Mouse (Mus musculus) midbrain, embryonic 15.5 days (tissue): Measurements from ENCODE around the gene Cldn19. TPM values are rescaled to one million over a fixed set of nuclear protein-coding genes. Genes with fewer than 3 reads are reported as not detected.
"Not testable (repeated sequence)": the region's sequence is repeated elsewhere in the genome, so short reads cannot be mapped to it uniquely, and the experiment has no call there.

ENCODE experiments used
- ATAC-seq: fragments of 200-750 bp; cut with Nextera tagmentation; replicated peaks from 2 replicates; pipeline ENCODE4 v1.8.0; 2017; ENCODE audit warnings: moderate TSS enrichment
- H3K27ac ChIP-seq: fragments of 300-500 bp; sonication (generic); 2 replicates; pipeline ENCODE4 v1.5.1; 2015; ENCODE audit warnings: mild to moderate bottlenecking, inconsistent platforms
- H3K27me3 ChIP-seq: fragments of 300-500 bp; sonication (generic); replicated peaks from 2 replicates; pipeline ENCODE4 v1.6.1; 2015; ENCODE audit warnings: inconsistent platforms
- H3K36me3 ChIP-seq: fragments of 300-500 bp; sonication (generic); replicated peaks from 2 replicates; pipeline ENCODE4 v1.6.1; 2015; ENCODE audit warnings: inconsistent platforms
- H3K4me1 ChIP-seq: fragments of 300-500 bp; sonication (generic); 2 replicates; pipeline ENCODE4 v1.6.1; 2015; ENCODE audit warnings: inconsistent platforms
- H3K4me2 ChIP-seq: fragments of 300-500 bp; sonication (generic); 2 replicates; pipeline ENCODE4 v1.6.1; 2015; ENCODE audit warnings: inconsistent platforms, mild to moderate bottlenecking, moderate library complexity
- H3K4me3 ChIP-seq: fragments of 300-500 bp; sonication (generic); 2 replicates; pipeline ENCODE4 v1.5.1; 2015; ENCODE audit warnings: mild to moderate bottlenecking, inconsistent platforms
- H3K9ac ChIP-seq: fragments of 300-500 bp; sonication (generic); 2 replicates; pipeline ENCODE4 v1.6.1; 2015; ENCODE audit warnings: mild to moderate bottlenecking, inconsistent platforms
- H3K9me3 ChIP-seq: fragments of 300-500 bp; sonication (generic); 2 replicates; pipeline ENCODE4 v1.6.1; 2016; ENCODE audit warnings: inconsistent platforms
- WGBS: fragments of 180-500 bp; shearing (Covaris S2); methylation state at CpG from one replicate; pipeline ENCODE4 v1.1.7; 2015; ENCODE audit warnings: mixed read lengths; 5-methylcytosine and 5-hydroxymethylcytosine counted together
- polyA plus RNA-seq: library from polyadenylated mRNA; unstranded; fragments of >200 nt; fragmentation: Nextera tagmentation; extraction: Ambion mirVana; gene quantifications from 2 replicates; pipeline ENCODE4 v1.2.1, GENCODE M21; 2015

Cldn19 gene
- polyA plus RNA-seq, 1 experiment from 2014 or later = 0.89 TPM

DNA sequence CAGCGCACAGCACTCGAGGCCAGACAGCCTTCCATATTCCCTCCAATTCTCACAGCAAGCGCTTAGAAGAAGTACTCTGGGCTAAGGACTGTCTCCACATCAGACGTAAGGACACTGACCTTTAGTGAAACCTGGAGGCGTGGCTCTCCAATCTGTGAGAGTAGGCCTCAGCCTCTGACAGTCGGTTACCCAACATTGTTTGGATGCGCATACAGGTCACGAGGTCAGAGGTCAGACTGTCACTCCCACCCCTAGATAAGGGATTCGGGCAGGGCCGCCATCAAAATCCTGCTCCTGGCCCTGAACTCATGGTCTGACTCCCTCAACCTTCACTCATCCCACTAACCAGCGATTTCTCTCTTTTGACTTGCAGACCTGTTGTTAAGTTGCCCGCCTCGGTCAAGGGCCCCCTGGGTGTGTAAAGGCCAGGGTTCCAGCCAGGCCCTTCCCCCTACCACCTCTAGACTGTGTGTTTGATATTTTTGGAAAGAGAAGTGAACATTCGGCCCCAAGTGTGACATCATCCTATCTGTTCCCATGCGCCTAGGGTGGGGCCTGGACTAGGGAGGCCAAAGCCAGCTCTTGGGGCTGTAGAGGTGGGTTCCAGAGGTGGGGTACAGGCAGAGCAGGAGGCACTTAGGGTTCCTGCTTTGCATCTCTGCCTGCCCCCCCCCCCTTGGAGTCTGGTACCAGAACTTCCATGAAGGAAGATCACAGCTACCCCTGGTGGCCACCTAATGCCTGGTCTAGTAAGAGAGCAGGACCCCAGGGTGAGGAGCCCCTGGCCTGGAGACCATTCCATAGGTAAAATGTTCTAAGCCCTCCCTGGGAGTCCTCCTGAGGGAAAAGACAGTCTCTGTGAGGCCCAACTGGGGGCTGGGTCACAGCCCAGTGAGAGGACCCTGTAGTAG is 4.4 kb downstream of the Cldn19 start:
- H3K27ac ChIP-seq = no peak overlapping the region
- 84% methylated on average over 15 of the region's 15 CpGs for WGBS
- peaks cover under 1% of the 10 kb centered on the region for H3K4me1 ChIP-seq
- H3K9me3 ChIP-seq = no peaks in the 10 kb centered on the region
- H3K4me3 ChIP-seq = no peak overlapping the region
- no peak overlapping the region for H3K9ac ChIP-seq
- no peaks in the 10 kb centered on the region for H3K27me3 ChIP-seq
- peak; percentile 39; the same call in 1 of the 2 replicates for ATAC-seq
- no peak overlapping the region for H3K4me2 ChIP-seq
- H3K36me3 ChIP-seq = no peaks in the 10 kb centered on the region

DNA sequence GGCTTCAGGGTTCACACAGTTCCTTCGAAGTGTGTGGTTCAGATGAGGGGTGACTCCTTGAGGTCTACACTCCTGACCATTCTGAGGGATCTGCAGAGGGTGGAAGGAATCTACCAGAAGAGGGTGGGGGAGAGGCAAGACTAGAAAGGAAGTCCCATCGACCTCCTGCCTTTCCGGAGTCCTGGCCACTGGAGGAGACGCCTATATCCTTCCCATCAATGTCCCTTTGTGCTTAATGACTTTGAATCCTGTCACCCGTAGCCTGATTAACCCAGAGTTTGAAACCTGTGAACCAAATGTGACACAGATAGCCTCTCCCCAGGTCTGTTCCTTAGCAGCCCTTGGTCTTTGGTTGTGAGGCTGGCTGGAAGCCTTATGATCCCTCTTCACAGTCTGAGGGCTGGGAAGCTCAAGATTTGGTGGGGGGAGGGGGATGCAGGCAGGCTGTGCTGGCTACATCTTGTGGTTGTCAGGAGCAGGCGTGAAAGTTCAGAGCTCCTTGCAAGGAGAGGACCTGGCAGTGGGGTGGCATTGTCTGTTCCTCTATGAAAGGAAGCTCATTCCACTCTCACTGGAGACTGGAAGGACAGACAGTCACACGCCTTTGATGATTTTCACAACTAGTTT is 6.0 kb downstream of the Cldn19 start:
- H3K4me3 ChIP-seq = no peak overlapping the region
- H3K4me1 ChIP-seq = no peaks in the 10 kb centered on the region
- no peaks in the 10 kb centered on the region for H3K36me3 ChIP-seq
- H3K27ac ChIP-seq = no peak overlapping the region
- no peaks in the 10 kb centered on the region for H3K27me3 ChIP-seq
- no peak overlapping the region for H3K9ac ChIP-seq
- no peaks in the 10 kb centered on the region for H3K9me3 ChIP-seq
- no peak for ATAC-seq
- 62% methylated on average over 7 of the region's 7 CpGs for WGBS
- no peak overlapping the region for H3K4me2 ChIP-seq

DNA sequence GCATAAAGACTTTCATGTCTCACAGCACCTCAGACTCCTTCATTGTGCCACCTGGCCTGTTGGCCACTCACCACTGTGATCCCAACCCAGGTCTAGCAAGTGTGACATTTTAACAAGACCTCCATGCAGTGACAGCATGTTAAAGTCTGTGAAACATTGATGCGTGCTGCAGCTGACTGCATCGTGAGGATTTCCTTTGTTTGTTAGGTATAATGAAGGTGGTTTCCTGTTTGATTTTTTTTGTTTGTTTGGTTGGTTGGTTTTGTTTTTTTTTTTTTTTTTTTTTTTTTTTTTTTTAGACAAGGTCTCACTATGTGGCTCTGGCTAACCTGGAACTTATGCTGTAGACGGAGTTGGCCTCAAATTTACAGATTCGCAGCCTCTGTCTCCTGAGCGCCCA is 7.3 kb downstream of the Cldn19 start:
- Histone ChIP-seq H3K9me3 (no peaks in the 10 kb centered on the region), H3K36me3 (no peaks in the 10 kb centered on the region), H3K9ac (no peak overlapping the region), H3K4me3 (no peak overlapping the region), H3K4me2 (no peak overlapping the region), H3K27me3 (no peaks in the 10 kb centered on the region), H3K4me1 (no peaks in the 10 kb centered on the region), H3K27ac (no peak overlapping the region)
- no peak for ATAC-seq
- 94% methylated on average over 5 of the region's 5 CpGs for WGBS

DNA sequence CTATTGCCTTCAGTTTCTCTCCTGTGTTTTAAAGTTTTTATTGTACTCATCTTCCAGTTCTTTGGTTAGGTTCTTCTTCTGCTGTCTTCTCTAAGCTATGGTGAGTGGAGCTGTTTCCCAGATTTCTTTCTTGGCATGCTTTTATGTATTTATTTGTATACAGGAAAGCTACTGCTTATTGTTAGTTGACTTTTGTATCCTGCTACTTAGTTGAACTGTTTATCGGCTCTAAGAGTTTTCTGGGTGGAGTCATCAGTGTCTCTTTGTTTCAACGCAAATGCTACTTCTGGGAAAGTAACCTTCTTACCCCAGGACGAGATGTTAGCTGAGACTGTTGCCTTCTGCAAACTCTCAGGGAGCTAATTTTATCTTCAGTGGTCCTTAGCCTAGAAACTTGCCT is 8.2 kb downstream of the Cldn19 start:
- H3K4me1 ChIP-seq = no peaks in the 10 kb centered on the region
- no peak overlapping the region for H3K9ac ChIP-seq
- WGBS = 77% methylated on average over 3 of the region's 3 CpGs
- H3K36me3 ChIP-seq = no peaks in the 10 kb centered on the region
- H3K27ac ChIP-seq = no peak overlapping the region
- no peak overlapping the region for H3K4me3 ChIP-seq
- no peak overlapping the region for H3K4me2 ChIP-seq
- ATAC-seq = no peak
- no peaks in the 10 kb centered on the region for H3K9me3 ChIP-seq
- H3K27me3 ChIP-seq = no peaks in the 10 kb centered on the region

DNA sequence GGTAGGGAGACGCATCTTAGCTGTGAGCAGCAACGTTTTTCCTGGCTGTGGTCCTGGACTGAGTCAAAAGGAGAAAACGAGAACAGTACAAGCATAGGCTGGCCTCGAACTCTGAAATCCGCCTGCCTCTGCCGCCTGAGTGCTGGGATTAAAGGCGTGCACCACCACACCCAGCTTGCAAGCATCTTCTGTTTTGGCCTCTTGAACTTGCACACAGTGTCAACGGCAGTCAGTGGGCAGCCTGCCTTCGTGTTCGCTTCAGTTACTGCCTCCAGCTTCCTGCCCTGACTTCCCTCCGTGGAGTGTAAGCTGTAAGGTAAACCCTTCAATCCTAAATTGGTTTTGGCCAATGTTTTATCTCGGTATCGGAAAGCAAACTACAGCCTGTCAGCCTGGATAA is 11.4 kb downstream of the Cldn19 start:
- Histone ChIP-seq H3K9ac (no peak overlapping the region), H3K9me3 (no peaks in the 10 kb centered on the region), H3K36me3 (peaks cover 10% of the 10 kb centered on the region), H3K27ac (no peak overlapping the region), H3K4me2 (no peak overlapping the region), H3K4me3 (no peak overlapping the region), H3K27me3 (no peaks in the 10 kb centered on the region), H3K4me1 (no peaks in the 10 kb centered on the region)
- WGBS = 78% methylated on average over 13 of the region's 13 CpGs
- ATAC-seq = no peak

DNA sequence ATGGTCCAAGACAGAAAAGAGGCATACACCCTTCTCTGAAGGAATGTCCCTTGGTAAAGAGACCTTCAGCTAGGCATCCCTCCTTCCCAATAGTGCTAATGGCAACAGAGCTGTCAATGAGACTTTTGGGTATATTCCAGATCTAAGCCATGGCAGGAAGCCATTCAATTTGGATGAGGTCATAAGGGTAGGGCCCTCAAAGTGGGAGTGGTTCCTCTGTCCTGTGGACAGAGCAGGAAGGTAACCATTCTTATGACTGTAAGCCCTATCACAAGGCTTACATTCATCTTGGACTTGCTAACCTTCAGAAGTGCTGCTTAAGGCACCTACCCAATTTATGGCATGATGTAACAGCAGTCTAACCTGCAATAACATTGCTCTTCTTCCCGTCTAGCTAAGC is 19.4 kb downstream of the Cldn19 start:
- no peak overlapping the region for H3K9ac ChIP-seq
- no peak for ATAC-seq
- H3K27me3 ChIP-seq = no peaks in the 10 kb centered on the region
- 94% methylated on average over 1 of the region's 1 CpGs for WGBS
- no peak overlapping the region for H3K27ac ChIP-seq
- H3K36me3 ChIP-seq = peaks cover 50% of the 10 kb centered on the region
- no peak overlapping the region for H3K4me3 ChIP-seq
- no peaks in the 10 kb centered on the region for H3K9me3 ChIP-seq
- H3K4me1 ChIP-seq = no peaks in the 10 kb centered on the region
- H3K4me2 ChIP-seq = no peak overlapping the region

DNA sequence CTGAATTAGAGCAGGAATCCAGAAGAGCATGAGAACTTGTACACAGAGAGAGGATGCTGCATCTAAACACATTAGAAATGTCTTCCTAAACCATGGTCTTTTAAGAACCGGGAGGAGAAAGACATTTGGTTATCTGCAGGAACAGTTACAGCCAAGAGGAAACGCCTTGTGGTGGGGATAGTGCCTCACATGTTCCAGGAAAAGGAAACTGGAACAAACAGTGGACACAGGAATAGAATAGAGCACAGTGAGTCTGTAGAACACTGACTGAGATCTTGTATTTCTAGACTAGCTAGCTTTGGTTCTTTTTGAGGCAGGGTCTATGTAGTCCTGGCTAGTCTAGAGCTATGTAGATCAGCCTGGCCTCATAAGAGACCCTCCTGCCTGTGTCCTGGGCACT is 20.0 kb downstream of the Cldn19 start:
- H3K4me3 ChIP-seq = no peak overlapping the region
- peaks cover 53% of the 10 kb centered on the region for H3K36me3 ChIP-seq
- no peak overlapping the region for H3K27ac ChIP-seq
- WGBS = 95% methylated on average over 2 of the region's 2 CpGs
- no peak overlapping the region for H3K4me2 ChIP-seq
- no peaks in the 10 kb centered on the region for H3K27me3 ChIP-seq
- ATAC-seq = no peak
- no peaks in the 10 kb centered on the region for H3K4me1 ChIP-seq
- H3K9me3 ChIP-seq = no peaks in the 10 kb centered on the region
- H3K9ac ChIP-seq = no peak overlapping the region

DNA sequence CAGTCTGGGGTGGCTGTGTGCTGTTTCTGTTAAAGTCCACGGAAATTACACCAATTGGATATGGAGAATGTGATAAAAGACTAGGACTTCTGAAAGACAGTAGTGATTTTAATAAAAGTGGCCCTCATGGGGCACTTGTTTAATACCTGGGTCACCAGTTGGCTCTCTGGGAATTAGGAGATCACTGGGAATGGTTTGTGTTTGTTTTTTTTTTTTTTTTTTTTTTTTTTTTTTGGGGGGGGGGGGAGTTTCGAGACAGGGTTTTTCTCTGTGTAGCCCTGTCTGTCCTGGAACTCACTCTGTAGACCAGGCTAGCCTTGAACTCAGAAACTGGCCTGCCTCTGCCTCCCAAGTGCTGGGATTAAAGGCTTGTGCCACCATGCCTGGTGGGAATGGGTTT is 20.5 kb downstream of the Cldn19 start:
- peaks cover 53% of the 10 kb centered on the region for H3K36me3 ChIP-seq
- H3K4me3 ChIP-seq = no peak overlapping the region
- H3K9me3 ChIP-seq = no peaks in the 10 kb centered on the region
- 86% methylated on average over 2 of the region's 2 CpGs for WGBS
- no peak overlapping the region for H3K27ac ChIP-seq
- H3K4me2 ChIP-seq = no peak overlapping the region
- no peaks in the 10 kb centered on the region for H3K4me1 ChIP-seq
- H3K9ac ChIP-seq = no peak overlapping the region
- ATAC-seq = no peak
- no peaks in the 10 kb centered on the region for H3K27me3 ChIP-seq

DNA sequence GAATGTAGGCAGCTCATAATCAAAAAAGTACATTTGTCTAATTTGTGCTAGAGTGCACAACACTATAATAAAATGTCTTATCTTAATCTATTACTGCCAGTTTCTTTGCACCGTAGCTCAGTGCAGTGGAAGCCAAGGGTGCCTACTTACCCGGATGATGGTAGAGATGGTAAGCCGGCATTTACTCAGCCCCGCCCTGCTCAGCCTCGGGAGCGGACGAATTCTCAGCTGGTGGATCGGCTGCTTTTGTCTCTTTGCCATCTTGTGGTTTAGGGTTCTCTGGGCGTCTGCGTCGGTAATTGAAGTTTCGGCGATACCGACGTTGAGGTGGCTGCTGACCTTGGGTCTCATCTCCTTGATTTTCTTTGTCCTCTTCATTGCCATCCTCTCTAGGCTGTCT is 23.6 kb downstream of the Cldn19 start:
- 92% methylated on average over 15 of the region's 15 CpGs for WGBS
- not testable (repeated sequence) for H3K27me3 ChIP-seq, H3K9me3 ChIP-seq, H3K4me3 ChIP-seq, H3K4me2 ChIP-seq, H3K9ac ChIP-seq, H3K4me1 ChIP-seq, H3K27ac ChIP-seq, ATAC-seq
- peaks cover 54% of the 10 kb centered on the region for H3K36me3 ChIP-seq

DNA sequence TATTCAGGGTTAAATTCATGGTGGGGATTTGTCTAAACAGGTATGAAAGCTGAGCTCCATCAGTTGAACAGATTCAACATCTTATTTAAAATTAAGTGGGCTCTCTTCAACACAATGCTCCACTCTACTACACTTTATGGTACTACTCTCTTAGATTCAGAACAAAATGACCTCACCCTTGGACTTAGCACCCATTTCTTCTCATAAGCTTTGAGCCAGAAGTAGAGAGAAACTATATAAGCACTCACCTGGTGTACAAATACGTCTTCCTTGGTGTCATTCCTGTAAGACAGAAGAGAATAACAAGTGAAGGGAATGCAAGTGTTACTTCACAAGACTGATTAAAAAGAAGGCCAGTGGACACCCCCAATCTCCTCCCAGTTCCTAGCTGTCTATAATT is 29.6 kb downstream of the Cldn19 start:
- 92% methylated on average over 1 of the region's 1 CpGs for WGBS

DNA sequence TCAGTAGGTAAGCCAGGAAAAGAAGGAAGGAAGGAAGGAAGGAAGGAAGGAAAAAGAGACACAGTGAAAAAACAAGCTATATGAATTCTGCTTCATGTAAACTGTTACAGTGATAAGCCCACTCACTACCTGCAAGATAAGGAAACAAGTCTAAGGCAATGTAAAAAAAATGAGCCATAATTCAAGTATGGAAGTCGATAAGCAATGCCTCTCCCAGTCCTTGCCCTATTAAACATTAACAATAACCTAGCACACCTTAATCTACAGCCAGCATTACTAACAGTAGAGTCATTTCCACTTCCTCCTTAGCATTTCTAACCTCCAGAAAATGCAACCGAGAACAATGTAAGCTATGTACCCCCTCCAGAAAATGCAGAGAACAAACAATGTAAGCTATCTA is 30.1 kb downstream of the Cldn19 start:
- peaks cover 23% of the 10 kb centered on the region; the same call in 1 of the 2 replicates for H3K36me3 ChIP-seq
- 92% methylated on average over 2 of the region's 2 CpGs for WGBS
- no peak for ATAC-seq

More for the DNA sequence above, 29.6 kb downstream of the Cldn19 start:
- H3K36me3 ChIP-seq = peaks cover 26% of the 10 kb centered on the region; the same call in 1 of the 2 replicates
- ATAC-seq = no peak
- H3K9me3 ChIP-seq = no peaks in the 10 kb centered on the region
- H3K4me3 ChIP-seq = no peak overlapping the region
- H3K27ac ChIP-seq = no peak overlapping the region
- H3K9ac ChIP-seq = no peak overlapping the region
- H3K4me2 ChIP-seq = no peak overlapping the region
- H3K27me3 ChIP-seq = no peaks in the 10 kb centered on the region
- H3K4me1 ChIP-seq = peaks cover 15% of the 10 kb centered on the region; the same call in 1 of the 2 replicates

DNA sequence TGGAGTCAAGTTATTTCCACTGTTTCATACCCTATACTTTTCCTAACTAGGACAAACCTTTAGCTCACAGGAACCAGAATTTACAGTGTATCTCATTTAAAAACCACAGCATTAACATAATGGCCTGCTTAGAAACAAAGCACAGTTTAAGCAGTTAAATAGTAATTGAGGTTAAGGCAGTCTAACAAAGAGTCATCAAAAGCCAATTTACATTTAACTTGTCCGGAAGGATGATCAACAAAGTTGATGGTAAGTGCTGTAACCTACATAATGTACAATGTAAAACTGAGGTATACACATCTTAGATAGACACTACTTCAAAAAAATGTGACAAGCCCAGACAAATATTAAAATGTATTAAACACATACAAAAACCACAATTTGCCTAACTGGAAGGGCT is 36.7 kb downstream of the Cldn19 start:
- peak overlapping the region; percentile 89 for H3K4me3 ChIP-seq
- H3K4me1 ChIP-seq = peaks cover 42% of the 10 kb centered on the region
- no peaks in the 10 kb centered on the region for H3K9me3 ChIP-seq
- peak overlapping the region; percentile 79; the same call in 1 of the 2 replicates for H3K9ac ChIP-seq
- no peaks in the 10 kb centered on the region for H3K27me3 ChIP-seq
- H3K36me3 ChIP-seq = no peaks in the 10 kb centered on the region
- peak overlapping the region; percentile 65 for H3K4me2 ChIP-seq
- H3K27ac ChIP-seq = peak overlapping the region; percentile 88; the same call in 1 of the 2 replicates
- ATAC-seq = no peak
- 67% methylated on average over 1 of the region's 1 CpGs for WGBS

More for the DNA sequence above, 30.1 kb downstream of the Cldn19 start:
- Histone ChIP-seq H3K9ac (no peak overlapping the region), H3K4me2 (no peak overlapping the region), H3K27ac (no peak overlapping the region), H3K4me3 (no peak overlapping the region), H3K9me3 (no peaks in the 10 kb centered on the region), H3K27me3 (no peaks in the 10 kb centered on the region), H3K4me1 (peaks cover 18% of the 10 kb centered on the region)
